Mouse (Mus musculus) mouse trophoblast stem cell (cell line): Measurements from ENCODE around the gene Ccni.

Experiments used
- in situ Hi-C, 2 experiments: fragments of 300-500 bp; cut with MseI, MboI; formaldehyde crosslinking; loops; 2 replicates in 1 of 2; 3 replicates in 1 of 2; pipeline ENCODE4 v1.15.1; 2025

Gene Ccni

GRCm38 (mm10) chr5:93206109-93207005 is at the start of gene Ccni, which contains the start of gene 2010109A12Rik:
TSS of gene Ccni (minus strand) at chr5:93206495.
TSS of gene 2010109A12Rik (plus strand) at chr5:93206518.
- in situ Hi-C loops, result loop anchor here (10.0 kb wide), 1 partner anchor 118 kb away; no protein-coding TSS in a partner anchor

GRCm38 (mm10) chr5:93255759-93256265 is 49.5 kb upstream of the Ccni start:
- in situ Hi-C loops, result no loop called here

GRCm38 (mm10) chr5:93251001-93251760 is 44.9 kb upstream of the Ccni start:
- in situ Hi-C loops, result no loop called here

- in situ Hi-C loops, result loop anchor here in 1 of 2 experiments (25.0 kb wide), 1 partner anchor 187 kb away; no protein-coding TSS in a partner anchor
These were observed 43.8 kb upstream of the Ccni start for GRCm38 (mm10) chr5:93249940-93250578.

GRCm38 (mm10) chr5:93245280-93245679 is 39.0 kb upstream of the Ccni start:
- in situ Hi-C loops, result loop anchor here in 1 of 2 experiments (25.0 kb wide), 1 partner anchor 192 kb away; no protein-coding TSS in a partner anchor

- in situ Hi-C loops, result loop anchor here in 1 of 2 experiments (25.0 kb wide), 1 partner anchor 197 kb away; no protein-coding TSS in a partner anchor
These were observed 33.6 kb upstream of the Ccni start for GRCm38 (mm10) chr5:93239590-93240544.

GRCm38 (mm10) chr5:93236541-93236940 is 30.2 kb upstream of the Ccni start:
- in situ Hi-C loops, result loop anchor here in 1 of 2 experiments (25.0 kb wide), 1 partner anchor 201 kb away; no protein-coding TSS in a partner anchor

GRCm38 (mm10) chr5:93235888-93236287 is 29.6 kb upstream of the Ccni start:
- in situ Hi-C loops, result loop anchor here in 1 of 2 experiments (25.0 kb wide), 1 partner anchor 201 kb away; no protein-coding TSS in a partner anchor

- in situ Hi-C loops, result loop anchor here in 1 of 2 experiments (25.0 kb wide), 1 partner anchor 203 kb away; no protein-coding TSS in a partner anchor
These were observed 28.3 kb upstream of the Ccni start for GRCm38 (mm10) chr5:93234605-93235004.

- in situ Hi-C loops, result loop anchor here in 1 of 2 experiments (25.0 kb wide), 1 partner anchor 203 kb away; no protein-coding TSS in a partner anchor
These were observed 27.8 kb upstream of the Ccni start for GRCm38 (mm10) chr5:93234130-93234529.

GRCm38 (mm10) chr5:93232838-93233237 is 26.5 kb upstream of the Ccni start:
- in situ Hi-C loops, result loop anchor here in 1 of 2 experiments (25.0 kb wide), 1 partner anchor 204 kb away; no protein-coding TSS in a partner anchor

GRCm38 (mm10) chr5:93231721-93232120 is 25.4 kb upstream of the Ccni start:
- in situ Hi-C loops, result loop anchor here in 1 of 2 experiments (25.0 kb wide), 1 partner anchor 206 kb away; no protein-coding TSS in a partner anchor

GRCm38 (mm10) chr5:93229527-93229926 is 23.2 kb upstream of the Ccni start:
- in situ Hi-C loops, result loop anchor here in 1 of 2 experiments (25.0 kb wide), 1 partner anchor 208 kb away; no protein-coding TSS in a partner anchor

- in situ Hi-C loops, result loop anchor here in 1 of 2 experiments (25.0 kb wide), 1 partner anchor 210 kb away; no protein-coding TSS in a partner anchor
These were observed 20.9 kb upstream of the Ccni start for GRCm38 (mm10) chr5:93227157-93227556.

- in situ Hi-C loops, result no loop called here
These were observed 18.3 kb upstream of the Ccni start for GRCm38 (mm10) chr5:93224549-93224948.

- in situ Hi-C loops, result no loop called here
These were observed 15.4 kb upstream of the Ccni start for GRCm38 (mm10) chr5:93221661-93222060.

GRCm38 (mm10) chr5:93218375-93218774 is 12.1 kb upstream of the Ccni start:
- in situ Hi-C loops, result no loop called here

GRCm38 (mm10) chr5:93207555-93207954 is 1.3 kb upstream of the Ccni start:
- in situ Hi-C loops, result loop anchor here (10.0 kb wide), 1 partner anchor 117 kb away; no protein-coding TSS in a partner anchor

GRCm38 (mm10) chr5:93207006-93207348 is 682 bp upstream of the Ccni start:
- in situ Hi-C loops, result loop anchor here (10.0 kb wide), 1 partner anchor 118 kb away; no protein-coding TSS in a partner anchor
